Mouse (Mus musculus): Measurements from ENCODE around the gene Napa. TPM values are rescaled to one million over a fixed set of nuclear protein-coding genes. Genes with fewer than 3 reads are reported as not detected.

The Napa gene
- polyA plus RNA-seq, 1 experiment from 2014 or later, result 179 TPM

DNA sequence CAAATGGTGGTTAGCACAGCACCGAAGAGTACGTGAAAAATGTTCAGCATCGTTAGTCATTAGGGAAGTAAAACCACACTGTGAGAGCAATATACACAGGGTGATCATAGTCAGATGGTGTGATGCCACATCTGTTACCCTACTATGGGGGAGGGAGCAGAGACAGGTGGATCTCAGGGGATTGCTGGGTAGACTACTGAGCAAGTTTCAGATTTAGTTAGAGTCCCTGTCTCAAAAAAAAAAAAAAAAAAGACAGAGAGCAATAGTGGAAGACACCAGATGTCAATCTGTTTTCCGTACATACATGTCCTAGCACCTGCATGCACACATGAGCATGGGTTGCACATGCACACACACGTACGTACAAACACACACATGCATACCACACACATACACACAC lies 42.6 kb upstream of the Napa start:
- no peak overlapping the region for H3K27ac ChIP-seq (ENCODE audit: low read depth, low read length)
- no peaks in the 10 kb centered on the region for H3K9me3 ChIP-seq (ENCODE audit: control insufficient read depth, low read length)
- WGBS, result 83% methylated on average over 6 of the region's 6 CpGs
- no peak overlapping the region for H3K4me3 ChIP-seq (ENCODE audit: low read length)
- H3K36me3 ChIP-seq (ENCODE audit: control insufficient read depth, insufficient read depth, low read length), result no peaks in the 10 kb centered on the region
- no peak overlapping the region for H3K4me2 ChIP-seq (replicated peaks; ENCODE audit: low read depth, low read length)
- H3K27me3 ChIP-seq (ENCODE audit: control insufficient read depth, insufficient read depth, low read length), result 0 out of 2 replicates have a peak, but pooled peaks cover 2% of the 10 kb centered on the region
- H3K4me1 ChIP-seq (ENCODE audit: control insufficient read depth, insufficient read depth, low read length), result 0 out of 2 replicates have a peak, but pooled peaks cover 3% of the 10 kb centered on the region
- no peak overlapping the region for H3K9ac ChIP-seq (ENCODE audit: low read depth, low read length)
- ATAC-seq (ENCODE audit: low FRiP score, low TSS enrichment), result no peak

DNA sequence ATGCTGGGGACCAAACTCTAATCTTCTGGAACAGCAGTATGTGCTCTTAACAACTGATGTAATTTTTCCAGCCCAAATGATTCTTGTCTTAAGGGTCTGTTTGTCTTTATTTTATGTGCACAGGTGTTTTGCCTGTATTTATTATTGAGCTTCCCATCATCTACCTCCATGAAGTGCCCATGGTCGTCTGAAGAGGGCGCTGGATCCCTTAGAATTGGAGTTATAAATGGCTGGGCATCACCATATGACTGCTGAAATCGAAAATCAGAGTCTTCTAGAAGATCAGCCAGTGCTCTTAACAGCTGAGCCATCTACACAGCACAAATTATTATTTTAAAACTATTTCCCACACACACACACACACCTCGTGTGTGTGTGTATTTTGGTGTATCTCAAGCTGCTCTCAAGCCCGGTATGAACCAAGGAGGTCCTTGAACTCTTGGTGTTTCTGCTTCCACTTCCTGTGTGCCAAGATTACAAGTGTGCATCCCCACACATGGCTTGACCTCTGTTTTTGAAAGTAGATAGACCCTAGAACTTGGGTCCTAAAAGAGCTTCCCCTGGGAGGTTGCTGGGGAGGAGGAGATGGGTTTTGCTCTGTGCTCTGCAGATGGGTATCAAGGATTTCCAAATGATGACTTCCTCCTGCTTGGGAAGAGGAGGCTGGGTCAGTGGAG lies 41.7 kb upstream of the Napa start:
- H3K27ac ChIP-seq (ENCODE audit: low read depth, low read length), result no peak overlapping the region
- H3K9me3 ChIP-seq (ENCODE audit: control insufficient read depth, low read length), result peaks cover 4% of the 10 kb centered on the region

DNA sequence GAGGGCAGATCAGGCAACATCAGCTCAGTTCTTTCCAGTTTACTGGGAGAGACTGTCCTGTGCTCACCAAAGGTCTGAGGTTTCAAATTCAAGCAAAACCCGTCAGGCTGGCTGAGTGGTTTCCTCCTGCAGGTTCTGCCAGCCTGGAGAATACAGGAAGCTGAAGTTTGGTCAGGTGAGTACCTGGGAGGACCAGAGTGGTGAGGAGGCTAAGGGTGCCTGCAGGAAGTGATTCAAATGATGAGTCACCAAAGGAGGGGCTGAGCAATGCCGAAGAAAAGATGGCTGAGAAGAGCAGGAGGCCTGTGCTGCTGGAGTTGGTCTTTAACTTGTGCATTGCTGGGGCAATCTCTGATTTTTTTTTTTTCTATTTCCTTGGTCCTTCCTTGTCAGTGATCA lies 41.1 kb upstream of the Napa start:
- WGBS, result 48% methylated on average over 2 of the region's 2 CpGs
- Histone ChIP-seq H3K9ac (ENCODE audit: low read depth, low read length) (no peak overlapping the region), H3K4me3 (ENCODE audit: low read length) (no peak overlapping the region), H3K36me3 (ENCODE audit: control insufficient read depth, insufficient read depth, low read length) (no peaks in the 10 kb centered on the region), H3K27ac (ENCODE audit: low read depth, low read length) (no peak overlapping the region), H3K9me3 (ENCODE audit: control insufficient read depth, low read length) (peaks cover 9% of the 10 kb centered on the region), H3K4me1 (ENCODE audit: control insufficient read depth, insufficient read depth, low read length) (peaks cover 5% of the 10 kb centered on the region; the same call in 1 of the 2 replicates), H3K4me2 (replicated peaks; ENCODE audit: low read depth, low read length) (no peak overlapping the region), H3K27me3 (ENCODE audit: control insufficient read depth, insufficient read depth, low read length) (peaks cover 15% of the 10 kb centered on the region)
- ATAC-seq (ENCODE audit: low FRiP score, low TSS enrichment), result no peak

More for the DNA sequence above, 41.7 kb upstream of the Napa start:
- ATAC-seq (ENCODE audit: low FRiP score, low TSS enrichment), result no peak
- Histone ChIP-seq H3K9ac (ENCODE audit: low read depth, low read length) (no peak overlapping the region), H3K4me3 (ENCODE audit: low read length) (no peak overlapping the region), H3K27me3 (ENCODE audit: control insufficient read depth, insufficient read depth, low read length) (peaks cover 10% of the 10 kb centered on the region), H3K36me3 (ENCODE audit: control insufficient read depth, insufficient read depth, low read length) (no peaks in the 10 kb centered on the region), H3K4me1 (ENCODE audit: control insufficient read depth, insufficient read depth, low read length) (peaks cover 6% of the 10 kb centered on the region; the same call in 1 of the 2 replicates), H3K4me2 (replicated peaks; ENCODE audit: low read depth, low read length) (no peak overlapping the region)
- 30% methylated on average over 5 of the region's 5 CpGs for WGBS

DNA sequence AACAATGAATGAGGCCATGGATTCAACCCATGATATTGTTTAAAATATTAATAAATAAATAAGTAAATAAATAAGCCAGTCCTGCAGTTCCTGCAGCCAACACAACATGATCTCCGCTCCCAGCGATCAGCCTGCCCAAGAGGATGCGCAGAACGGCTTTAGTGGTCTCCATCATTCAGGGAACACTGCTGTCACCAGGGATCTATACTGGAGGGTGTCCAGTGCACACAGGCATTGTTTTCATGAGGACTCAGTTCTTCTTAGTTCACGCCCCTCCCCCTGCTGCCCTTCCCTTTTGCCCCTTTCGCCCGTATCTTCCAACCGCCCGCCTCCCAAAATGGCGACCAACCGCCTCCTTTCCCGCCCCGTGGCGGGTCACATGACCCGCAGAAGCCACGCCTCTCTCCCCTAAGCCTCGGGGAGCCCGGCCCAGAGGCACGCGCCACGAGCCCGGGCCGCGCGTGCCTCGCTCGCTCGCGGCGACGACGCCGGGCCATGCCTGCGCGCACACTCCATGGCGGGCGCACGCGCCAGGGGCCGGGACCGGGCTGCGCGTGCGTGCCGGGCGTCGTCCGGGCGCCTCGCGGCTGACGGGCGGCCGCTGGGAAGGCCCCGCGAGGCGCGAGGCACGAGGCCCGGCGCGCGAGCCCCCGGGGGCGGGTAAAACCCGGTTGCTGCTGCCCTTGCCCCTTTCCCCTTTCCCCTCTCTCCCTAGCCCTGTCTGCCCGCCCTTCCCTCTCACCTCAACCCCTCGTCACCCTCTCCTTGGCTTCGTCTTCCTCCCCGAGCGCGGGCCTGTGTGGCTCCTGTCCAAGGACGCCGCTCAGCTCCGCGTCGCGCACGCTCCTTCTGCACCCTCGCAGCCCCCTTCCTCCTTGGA lies 36.8 kb upstream of the Napa start, which contains the start of gene Zfp541:
Gene Zfp541, plus strand, starts transcription at position 596 of the 880 bp plus-strand sequence.
- Histone ChIP-seq H3K4me1 (ENCODE audit: control insufficient read depth, insufficient read depth, low read length) (peaks cover 4% of the 10 kb centered on the region; the same call in 1 of the 2 replicates), H3K4me3 (ENCODE audit: low read length) (peak within 1 kb of the TSS; percentile 16; the same call in 1 of the 2 replicates)
- peak; percentile 32; the same call in 1 of the 2 replicates for ATAC-seq (ENCODE audit: low FRiP score, low TSS enrichment)

DNA sequence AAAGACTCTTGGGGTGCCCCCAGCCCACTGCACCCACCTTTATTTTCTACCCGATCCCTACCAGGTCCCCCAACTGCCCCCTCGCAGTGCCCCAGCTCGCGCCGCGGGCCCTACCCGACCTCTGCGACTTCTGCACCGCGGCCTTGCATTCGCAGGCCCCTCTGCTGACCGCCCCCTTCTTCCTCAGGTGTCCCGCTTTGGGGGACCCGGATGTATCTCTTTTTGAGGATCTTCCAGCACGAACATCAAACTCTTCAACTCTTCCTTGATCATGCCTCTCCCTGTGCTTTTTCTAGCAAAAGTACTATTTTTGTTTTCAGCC lies 36.2 kb upstream of the Napa start:
- no peak overlapping the region for H3K4me2 ChIP-seq (replicated peaks; ENCODE audit: low read depth, low read length)

More for the DNA sequence above, 36.8 kb upstream of the Napa start, which contains the start of gene Zfp541:
- 52% methylated on average over 68 of the region's 80 CpGs for WGBS
- H3K4me2 ChIP-seq (replicated peaks; ENCODE audit: low read depth, low read length), result peak within 1 kb of the TSS; percentile 24
- H3K27me3 ChIP-seq (ENCODE audit: control insufficient read depth, insufficient read depth, low read length), result peaks cover 18% of the 10 kb centered on the region
- H3K27ac ChIP-seq (ENCODE audit: low read depth, low read length), result no peak within 1 kb of the TSS
- peaks cover 9% of the 10 kb centered on the region for H3K9me3 ChIP-seq (ENCODE audit: control insufficient read depth, low read length)
- H3K9ac ChIP-seq (ENCODE audit: low read depth, low read length), result no peak within 1 kb of the TSS
- no peaks in the 10 kb centered on the region for H3K36me3 ChIP-seq (ENCODE audit: control insufficient read depth, insufficient read depth, low read length)

DNA sequence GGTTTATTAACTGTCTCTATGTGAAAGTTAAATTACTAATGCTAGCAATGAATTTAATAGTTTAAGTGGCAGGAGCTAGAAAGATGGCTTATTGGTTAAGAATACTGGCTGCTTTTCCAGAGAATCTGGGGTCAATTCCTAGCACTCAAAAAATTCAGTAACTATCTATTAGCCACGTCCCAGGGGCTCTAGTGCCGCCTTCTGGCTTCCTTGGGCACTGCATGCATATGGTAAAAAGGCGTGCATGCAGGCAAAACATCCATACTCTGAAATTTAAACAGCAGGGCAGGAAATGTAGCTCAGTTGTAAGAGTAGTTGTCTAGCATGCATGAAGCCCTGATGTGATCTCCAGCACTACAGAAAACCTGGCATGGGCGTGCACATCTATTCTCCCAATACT lies 34.8 kb upstream of the Napa start:
- Histone ChIP-seq H3K9ac (ENCODE audit: low read depth, low read length) (no peak overlapping the region), H3K4me1 (ENCODE audit: control insufficient read depth, insufficient read depth, low read length) (peaks cover 4% of the 10 kb centered on the region; the same call in 1 of the 2 replicates), H3K27ac (ENCODE audit: low read depth, low read length) (no peak overlapping the region), H3K27me3 (ENCODE audit: control insufficient read depth, insufficient read depth, low read length) (peaks cover 18% of the 10 kb centered on the region), H3K4me2 (replicated peaks; ENCODE audit: low read depth, low read length) (no peak overlapping the region), H3K36me3 (ENCODE audit: control insufficient read depth, insufficient read depth, low read length) (no peaks in the 10 kb centered on the region), H3K9me3 (ENCODE audit: control insufficient read depth, low read length) (peaks cover 9% of the 10 kb centered on the region), H3K4me3 (ENCODE audit: low read length) (no peak overlapping the region)
- 39% methylated on average over 4 of the region's 4 CpGs for WGBS
- no peak for ATAC-seq (ENCODE audit: low FRiP score, low TSS enrichment)

More for the DNA sequence above, 36.2 kb upstream of the Napa start:
- no peak overlapping the region for H3K27ac ChIP-seq (ENCODE audit: low read depth, low read length)
- peaks cover 4% of the 10 kb centered on the region; the same call in 1 of the 2 replicates for H3K4me1 ChIP-seq (ENCODE audit: control insufficient read depth, insufficient read depth, low read length)
- peaks cover 9% of the 10 kb centered on the region for H3K9me3 ChIP-seq (ENCODE audit: control insufficient read depth, low read length)
- WGBS, result 84% methylated on average over 15 of the region's 15 CpGs
- peaks cover 18% of the 10 kb centered on the region for H3K27me3 ChIP-seq (ENCODE audit: control insufficient read depth, insufficient read depth, low read length)
- H3K36me3 ChIP-seq (ENCODE audit: control insufficient read depth, insufficient read depth, low read length), result no peaks in the 10 kb centered on the region
- H3K4me3 ChIP-seq (ENCODE audit: low read length), result no peak overlapping the region
- no peak overlapping the region for H3K9ac ChIP-seq (ENCODE audit: low read depth, low read length)
- ATAC-seq (ENCODE audit: low FRiP score, low TSS enrichment), result no peak

DNA sequence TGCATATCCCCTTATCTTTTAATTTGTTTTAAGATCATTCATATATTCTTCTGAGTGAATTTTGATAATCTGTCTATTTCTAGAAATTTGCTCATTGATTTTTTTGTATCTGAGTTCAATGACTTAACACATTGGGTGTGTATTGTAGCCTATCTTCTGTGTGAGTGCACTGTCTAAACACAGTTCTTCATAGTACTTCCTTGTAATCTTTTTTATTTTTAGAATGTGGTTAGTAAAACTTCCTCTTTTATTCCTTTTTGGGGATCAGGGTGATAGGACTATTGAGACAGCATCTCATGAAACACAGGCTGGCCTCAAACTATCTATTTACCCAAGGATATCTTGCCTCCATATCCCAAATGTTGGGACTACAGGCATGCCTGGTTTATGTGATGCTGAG lies 27.4 kb upstream of the Napa start:
- Histone ChIP-seq H3K27me3 (ENCODE audit: control insufficient read depth, insufficient read depth, low read length) (no peaks in the 10 kb centered on the region), H3K4me1 (ENCODE audit: control insufficient read depth, insufficient read depth, low read length) (no peaks in the 10 kb centered on the region), H3K4me3 (ENCODE audit: low read length) (no peak overlapping the region), H3K4me2 (replicated peaks; ENCODE audit: low read depth, low read length) (no peak overlapping the region), H3K9me3 (ENCODE audit: control insufficient read depth, low read length) (no peaks in the 10 kb centered on the region), H3K9ac (ENCODE audit: low read depth, low read length) (no peak overlapping the region), H3K36me3 (ENCODE audit: control insufficient read depth, insufficient read depth, low read length) (no peaks in the 10 kb centered on the region), H3K27ac (ENCODE audit: low read depth, low read length) (no peak overlapping the region)
- ATAC-seq (ENCODE audit: low FRiP score, low TSS enrichment), result no peak

DNA sequence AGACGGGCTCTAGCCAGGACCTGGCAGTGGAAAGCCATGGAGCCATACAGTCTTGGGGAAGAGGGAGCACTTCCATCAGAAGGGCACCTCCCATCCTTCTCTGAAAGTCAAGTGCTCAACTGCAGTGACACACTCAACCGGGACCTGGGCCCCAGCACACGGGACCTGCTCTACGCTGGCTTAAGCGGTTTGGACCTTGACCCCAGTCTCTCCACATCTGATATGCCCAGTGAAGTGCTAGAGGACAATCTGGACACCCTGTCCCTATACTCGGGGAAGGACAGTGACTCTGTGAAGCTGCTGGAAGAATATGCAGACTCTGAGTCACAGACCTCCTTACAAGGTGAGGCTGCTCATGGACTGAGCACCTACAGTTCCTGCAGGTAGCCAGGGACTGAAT lies 26.4 kb upstream of the Napa start:
- H3K4me3 ChIP-seq (ENCODE audit: low read length), result no peak overlapping the region
- 78% methylated on average over 6 of the region's 6 CpGs for WGBS
- no peaks in the 10 kb centered on the region for H3K27me3 ChIP-seq (ENCODE audit: control insufficient read depth, insufficient read depth, low read length)
- H3K36me3 ChIP-seq (ENCODE audit: control insufficient read depth, insufficient read depth, low read length), result no peaks in the 10 kb centered on the region
- no peaks in the 10 kb centered on the region for H3K4me1 ChIP-seq (ENCODE audit: control insufficient read depth, insufficient read depth, low read length)
- no peaks in the 10 kb centered on the region for H3K9me3 ChIP-seq (ENCODE audit: control insufficient read depth, low read length)
- H3K27ac ChIP-seq (ENCODE audit: low read depth, low read length), result no peak overlapping the region
- no peak for ATAC-seq (ENCODE audit: low FRiP score, low TSS enrichment)
- H3K9ac ChIP-seq (ENCODE audit: low read depth, low read length), result no peak overlapping the region
- no peak overlapping the region for H3K4me2 ChIP-seq (replicated peaks; ENCODE audit: low read depth, low read length)

DNA sequence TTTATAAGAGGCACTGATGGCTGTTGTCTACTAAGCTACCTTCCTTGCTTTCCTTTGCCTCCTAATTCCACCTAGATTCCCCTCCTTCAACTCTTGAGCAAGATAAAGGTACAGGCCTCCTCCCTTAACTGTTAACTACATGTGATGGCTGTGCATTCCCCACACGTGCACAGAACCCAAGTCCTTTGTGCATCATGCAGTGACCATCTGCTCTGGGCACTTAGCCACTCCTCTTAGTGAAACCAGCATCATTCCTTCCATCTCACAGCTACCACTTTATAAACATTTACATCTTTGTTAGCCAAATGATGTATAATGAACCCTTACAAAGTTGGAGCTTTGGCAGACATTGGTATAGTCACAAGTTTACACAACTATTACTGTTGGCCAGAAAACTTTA lies 18.3 kb upstream of the Napa start:
- Histone ChIP-seq H3K27ac (ENCODE audit: low read depth, low read length) (no peak overlapping the region), H3K36me3 (ENCODE audit: control insufficient read depth, insufficient read depth, low read length) (no peaks in the 10 kb centered on the region), H3K4me3 (ENCODE audit: low read length) (no peak overlapping the region), H3K4me1 (ENCODE audit: control insufficient read depth, insufficient read depth, low read length) (no peaks in the 10 kb centered on the region), H3K9me3 (ENCODE audit: control insufficient read depth, low read length) (no peaks in the 10 kb centered on the region), H3K4me2 (replicated peaks; ENCODE audit: low read depth, low read length) (no peak overlapping the region), H3K27me3 (ENCODE audit: control insufficient read depth, insufficient read depth, low read length) (no peaks in the 10 kb centered on the region), H3K9ac (ENCODE audit: low read depth, low read length) (no peak overlapping the region)
- no peak for ATAC-seq (ENCODE audit: low FRiP score, low TSS enrichment)
- 73% methylated on average over 1 of the region's 1 CpGs for WGBS

Measured in kidney, embryonic 14.5 days (tissue).